Mouse (Mus musculus): Measurements from ENCODE around the gene Rad54l.

GRCm38 (mm10) chr4:116143891-116144717 lies 20.6 kb upstream of the Rad54l start:
- TF ChIP-seq CTCF (IDR thresholded peaks at IDR 0.05; ENCODE audit: extremely low read depth, insufficient read depth, insufficient read length, insufficient replicate concordance) (no peak), POLR2A (IDR thresholded peaks at IDR 0.05; ENCODE audit: low read depth, low read length) (no peak)
